Mouse (Mus musculus): Measurements from ENCODE around the gene Ndrg2.
"Not testable (repeated sequence)": the region's sequence is repeated elsewhere in the genome, so short reads cannot be mapped to it uniquely, and the experiment has no call there.

Ndrg2 gene

DNA sequence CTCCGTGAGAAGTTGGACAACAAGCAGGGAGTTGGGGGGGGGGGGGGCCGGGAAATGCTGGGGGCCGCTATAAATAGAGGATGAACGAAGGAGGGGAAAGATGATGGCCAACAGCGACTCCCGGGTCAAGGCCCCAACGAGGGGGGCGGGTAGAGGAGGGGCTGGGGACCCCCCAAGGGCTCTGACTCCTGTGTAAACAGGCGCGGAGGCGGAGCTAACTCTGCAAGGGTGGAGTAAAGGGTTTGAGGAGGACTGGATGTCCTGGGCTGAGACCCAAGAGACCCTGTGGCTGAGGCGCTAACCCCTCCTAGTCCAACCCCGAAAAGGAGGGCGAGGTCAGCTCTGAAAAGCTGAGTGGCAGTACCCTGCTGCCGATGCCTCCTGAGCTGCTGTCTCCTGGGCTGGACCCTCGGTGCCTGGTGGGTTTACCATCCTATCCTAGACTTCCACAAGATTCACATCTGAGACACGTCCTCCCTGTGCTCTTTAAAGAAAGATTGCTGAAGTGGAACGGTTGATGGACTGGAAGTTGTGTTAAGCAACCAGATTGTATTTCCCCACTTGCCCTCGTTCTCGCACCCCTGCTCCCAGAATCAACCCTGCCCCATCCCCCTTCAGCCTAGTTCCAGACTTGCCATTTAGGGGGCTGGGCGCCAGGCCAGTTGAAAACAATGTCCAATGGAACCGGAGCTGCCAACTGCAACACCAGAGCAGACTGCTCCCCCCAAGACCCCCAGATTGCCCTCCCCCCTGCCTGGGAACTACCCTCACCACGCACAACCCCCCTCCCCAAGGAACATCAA is at the start of gene Ndrg2:
TSS of gene Ndrg2 (minus strand) at position 199 of the 803 bp plus-strand sequence.
- DNase-seq (ENCODE audit: low read depth), result peak; percentile 7

GRCm38 (mm10) chr14:51960316-51960715 is 46.4 kb upstream of the Ndrg2 start:
- DNase-seq (ENCODE audit: low read depth), result no peak

DNA sequence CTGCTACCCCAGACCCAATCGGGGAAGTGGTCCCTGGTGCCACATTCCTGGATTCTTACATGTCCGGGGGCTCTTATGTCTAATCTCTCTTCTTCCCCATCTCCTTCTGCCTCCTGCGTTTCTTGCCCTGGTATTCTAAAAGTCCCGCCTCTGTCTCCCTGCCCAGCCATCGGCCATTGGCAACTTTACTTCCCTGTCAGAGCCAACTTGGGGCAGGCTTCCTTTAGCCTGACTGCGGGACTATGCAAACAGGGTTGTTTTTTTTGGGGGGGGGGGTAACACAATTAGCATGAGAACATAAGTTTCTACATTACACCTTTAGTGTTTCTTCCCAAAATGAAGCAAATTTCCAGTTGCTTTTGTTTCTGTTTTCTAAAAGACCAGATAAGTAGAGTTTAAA is 29.4 kb upstream of the Ndrg2 start:
- no peak for DNase-seq (ENCODE audit: low read depth)

DNA sequence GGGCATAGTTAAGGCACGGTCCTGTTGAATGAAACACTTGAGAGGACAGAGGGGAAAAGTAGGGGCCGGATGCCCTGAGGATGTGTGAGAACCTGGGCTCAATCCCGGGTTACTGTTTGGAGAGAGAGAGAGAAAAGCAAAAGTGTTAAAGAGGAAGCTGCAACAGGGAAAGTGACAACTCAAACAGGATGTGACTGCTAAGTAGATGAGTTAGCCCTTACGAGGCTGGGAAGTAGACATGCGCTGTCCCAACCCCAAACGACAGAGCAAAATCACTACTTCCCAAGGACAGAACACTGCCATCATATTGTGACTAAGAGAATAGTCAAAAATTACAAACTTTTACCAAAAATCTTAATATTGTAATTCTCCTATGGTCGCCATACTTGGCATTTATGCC is 28.3 kb upstream of the Ndrg2 start:
- DNase-seq (ENCODE audit: low read depth), result no peak

GRCm38 (mm10) chr14:51941577-51941976 is 27.6 kb upstream of the Ndrg2 start:
- no peak for DNase-seq (ENCODE audit: low read depth)

GRCm38 (mm10) chr14:51940944-51941560 is 27.1 kb upstream of the Ndrg2 start:
- no peak for DNase-seq (ENCODE audit: low read depth)

DNA sequence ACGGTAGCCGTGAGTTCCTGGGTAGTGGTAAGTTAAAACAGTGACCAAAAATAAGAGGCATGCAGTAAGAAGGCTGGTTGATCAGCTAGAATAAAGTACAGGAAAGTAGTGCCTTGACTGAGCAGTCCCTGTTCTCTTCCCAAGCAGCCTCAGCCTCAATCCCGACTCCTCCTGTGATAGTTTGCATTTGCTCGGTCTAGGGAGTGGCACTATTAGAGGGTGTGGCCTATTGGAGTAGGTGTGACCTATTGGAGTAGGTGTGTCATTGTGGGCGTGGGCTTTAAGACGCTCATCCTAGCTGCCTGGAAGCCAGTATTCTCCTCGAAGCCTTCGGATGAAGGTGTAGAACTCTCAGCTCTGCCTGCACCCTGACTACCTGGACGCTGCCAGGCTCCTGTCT is 25.0 kb upstream of the Ndrg2 start:
- DNase-seq (ENCODE audit: low read depth), result no peak

- peak; percentile 68 for DNase-seq (ENCODE audit: low read depth)
Measured at GRCm38 (mm10) chr14:51932092-51933020, 18.4 kb upstream of the Ndrg2 start.

DNA sequence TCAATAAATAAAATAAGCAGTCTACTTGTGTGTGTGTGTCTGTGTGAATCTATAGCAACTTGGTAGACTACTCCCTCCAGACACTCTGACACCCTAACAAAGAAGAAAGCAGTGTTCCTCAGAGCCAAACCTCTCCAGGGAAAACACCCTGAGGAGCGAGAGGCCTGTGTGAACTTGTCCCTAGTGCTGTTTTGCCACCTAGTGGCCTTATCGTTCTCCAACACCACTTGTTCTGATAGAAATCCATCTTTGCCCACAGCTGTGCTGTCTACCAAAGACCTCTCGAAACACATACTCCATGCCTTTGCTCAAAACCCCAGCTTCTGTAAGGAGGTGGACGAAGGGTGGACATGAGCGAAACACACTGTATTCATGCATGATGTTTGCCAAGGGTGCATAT is 16.9 kb upstream of the Ndrg2 start:
- DNase-seq (ENCODE audit: low read depth), result peak; percentile 71

- DNase-seq (ENCODE audit: low read depth), result no peak
Measured at GRCm38 (mm10) chr14:51929968-51930367, 16.0 kb upstream of the Ndrg2 start.

DNA sequence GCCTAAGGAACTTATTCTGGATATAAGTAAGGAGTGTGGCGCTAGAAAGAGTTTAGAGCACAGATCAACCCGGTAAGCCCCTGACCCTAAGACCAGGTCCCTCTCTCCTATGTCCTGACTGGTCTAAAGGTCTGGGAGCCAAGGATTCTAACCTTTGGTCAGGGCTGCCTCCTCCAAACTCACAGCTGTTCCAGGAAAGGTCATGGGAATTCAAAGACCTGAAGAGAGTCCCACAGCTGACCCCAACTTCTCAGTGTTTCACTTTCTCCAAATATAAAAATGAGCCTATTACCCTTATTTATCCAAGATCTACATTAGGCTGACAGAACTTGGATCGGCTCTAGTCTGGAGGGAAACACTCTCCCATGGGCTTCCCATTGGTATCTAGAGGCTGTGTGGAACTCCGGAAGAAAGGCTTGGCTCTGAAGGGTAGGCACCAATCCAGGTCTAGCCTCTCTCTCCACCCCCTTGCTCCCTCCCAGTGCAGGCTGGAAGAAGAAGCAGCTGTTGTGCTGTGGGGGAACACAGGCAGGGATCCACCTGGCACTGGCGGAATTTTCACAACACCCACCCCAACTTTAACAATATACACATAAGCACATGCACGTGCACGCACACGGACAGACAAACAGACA is 15.5 kb upstream of the Ndrg2 start:
- peak; percentile 44 for DNase-seq (ENCODE audit: low read depth)

GRCm38 (mm10) chr14:51926930-51927329 is 13.0 kb upstream of the Ndrg2 start:
- DNase-seq (ENCODE audit: low read depth), result not testable (repeated sequence)

DNA sequence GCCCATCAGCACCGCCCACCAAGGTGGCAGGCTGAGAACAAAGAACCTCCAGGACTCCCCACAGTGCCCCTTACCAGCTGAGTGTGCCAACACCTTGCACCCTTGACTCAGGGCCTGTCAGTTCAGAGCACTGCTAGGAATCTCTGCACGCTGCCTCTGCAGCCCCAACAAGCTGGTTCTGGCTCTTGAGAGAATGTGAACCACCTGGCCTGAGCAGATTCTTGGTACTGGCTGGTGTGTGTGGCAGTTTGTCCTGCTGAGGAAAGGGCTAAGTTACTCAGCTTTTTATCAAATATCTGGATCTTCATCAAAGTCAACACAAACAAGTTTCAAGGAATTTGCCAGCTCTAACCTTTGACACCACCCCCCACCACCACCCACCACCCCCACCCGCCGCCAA is 9.5 kb upstream of the Ndrg2 start:
- no peak for DNase-seq (ENCODE audit: low read depth)

GRCm38 (mm10) chr14:51922910-51923309 is 9.0 kb upstream of the Ndrg2 start:
- no peak for DNase-seq (ENCODE audit: low read depth)

DNA sequence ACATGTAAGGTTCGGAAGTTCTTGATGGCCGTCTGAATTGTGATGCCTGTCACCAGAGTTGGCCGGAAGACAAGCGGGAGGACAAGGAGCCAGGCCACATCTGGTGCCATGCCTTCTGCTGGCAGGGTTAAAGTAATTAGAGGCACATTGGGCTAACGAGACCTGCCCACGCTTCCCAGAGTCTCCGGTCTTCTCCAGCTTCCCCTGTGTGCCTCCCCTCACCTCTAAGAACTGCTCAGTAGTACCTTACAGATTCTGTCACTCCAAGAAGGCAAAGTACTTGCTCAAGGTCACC is 8.6 kb upstream of the Ndrg2 start, which contains the start of gene Rnase13:
TSS of gene Rnase13 (minus strand) at position 203 of the 295 bp plus-strand sequence.
- no peak for DNase-seq (ENCODE audit: low read depth)

- DNase-seq (ENCODE audit: low read depth), result no peak
Measured at GRCm38 (mm10) chr14:51921759-51922570, 8.0 kb upstream of the Ndrg2 start.

- DNase-seq (ENCODE audit: low read depth), result no peak
Measured at GRCm38 (mm10) chr14:51918966-51919365, 5.0 kb upstream of the Ndrg2 start.

GRCm38 (mm10) chr14:51918125-51918524 is 4.2 kb upstream of the Ndrg2 start, which contains the start of gene Tppp2:
Gene Tppp2, plus strand, starts transcription at chr14:51918425.
- DNase-seq (ENCODE audit: low read depth), result no peak

DNA sequence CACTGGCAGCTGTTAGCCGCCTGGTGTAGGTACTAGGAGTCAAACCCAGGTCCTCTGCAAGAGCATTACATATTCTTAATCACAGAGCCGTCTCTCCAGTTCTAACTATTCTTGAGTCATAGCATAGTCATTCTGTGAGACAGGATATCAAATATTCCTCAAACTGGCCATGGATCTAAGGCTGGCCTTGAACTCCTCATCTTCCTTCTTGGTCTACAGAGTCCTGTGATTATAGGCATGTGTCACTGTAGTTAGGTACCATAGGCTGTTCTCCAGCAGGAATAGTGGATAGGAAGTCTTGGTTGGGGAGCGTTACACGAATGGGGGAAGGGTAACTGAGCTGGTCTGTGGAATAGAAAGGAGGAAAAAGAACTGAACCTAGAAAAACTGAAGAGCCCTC is 2.6 kb upstream of the Ndrg2 start:
- DNase-seq (ENCODE audit: low read depth), result no peak

- peak; percentile 20 for DNase-seq (ENCODE audit: low read depth)
Measured at GRCm38 (mm10) chr14:51915030-51915429, 1.1 kb upstream of the Ndrg2 start.
